Mouse (Mus musculus) urinary bladder, postnatal 14 days (tissue): ENCODE results near the gene Galnt10.
"Not testable (repeated sequence)": the region's sequence is repeated elsewhere in the genome, so short reads cannot be mapped to it uniquely, and the experiment has no call there.

Source experiments
- DNase-seq: peaks from one replicate; pipeline ENCODE4 v3.0.0; 2021; ENCODE audit warnings: low spot score

The Galnt10 gene

GRCm38 (mm10) chr11:57790866-57791535 is 145.8 kb downstream of the Galnt10 start:
- no peak for DNase-seq

- no peak for DNase-seq
These were observed 149.8 kb downstream of the Galnt10 start for GRCm38 (mm10) chr11:57795086-57795485.

GRCm38 (mm10) chr11:57797828-57798227 is 152.6 kb downstream of the Galnt10 start:
- DNase-seq: no peak

GRCm38 (mm10) chr11:57799456-57799855 is 154.2 kb downstream of the Galnt10 start:
- DNase-seq: no peak

GRCm38 (mm10) chr11:57800266-57800951 is 155.2 kb downstream of the Galnt10 start:
- DNase-seq: no peak

- peak; percentile 97 for DNase-seq
These were observed 155.9 kb downstream of the Galnt10 start, which contains the start of gene Sap30l for GRCm38 (mm10) chr11:57800971-57801765. Gene Sap30l (plus strand): TSS chr11:57801637.

- peak; percentile 69 for DNase-seq
These were observed 156.7 kb downstream of the Galnt10 start for GRCm38 (mm10) chr11:57801766-57802510.

GRCm38 (mm10) chr11:57802511-57802870 is 157.2 kb downstream of the Galnt10 start:
- no peak for DNase-seq

GRCm38 (mm10) chr11:57805047-57805446 is 159.8 kb downstream of the Galnt10 start:
- no peak for DNase-seq

GRCm38 (mm10) chr11:57809017-57809731 is 163.9 kb downstream of the Galnt10 start:
- no peak for DNase-seq

GRCm38 (mm10) chr11:57809732-57810098 is 164.5 kb downstream of the Galnt10 start:
- no peak for DNase-seq

- DNase-seq: no peak
These were observed 165.8 kb downstream of the Galnt10 start for GRCm38 (mm10) chr11:57811006-57811405.

GRCm38 (mm10) chr11:57812212-57812611 is 167.0 kb downstream of the Galnt10 start:
- no peak for DNase-seq

- no peak for DNase-seq
These were observed 168.4 kb downstream of the Galnt10 start for GRCm38 (mm10) chr11:57813641-57814040.

- DNase-seq: no peak
These were observed 172.9 kb downstream of the Galnt10 start for GRCm38 (mm10) chr11:57818189-57818588.

GRCm38 (mm10) chr11:57819999-57820581 is 174.8 kb downstream of the Galnt10 start:
- peak; percentile 89 for DNase-seq

- DNase-seq: not testable (repeated sequence)
These were observed 177.9 kb downstream of the Galnt10 start for GRCm38 (mm10) chr11:57823159-57823558.

GRCm38 (mm10) chr11:57823714-57824113 is 178.5 kb downstream of the Galnt10 start:
- DNase-seq: no peak

- not testable (repeated sequence) for DNase-seq
These were observed 180.0 kb downstream of the Galnt10 start for GRCm38 (mm10) chr11:57825234-57825633.

GRCm38 (mm10) chr11:57827048-57827914 is 182.0 kb downstream of the Galnt10 start:
- DNase-seq: no peak
